Mouse (Mus musculus) midbrain, embryonic 14.5 days (tissue): ENCODE results near the gene Bid. TPM values are rescaled to one million over a fixed set of nuclear protein-coding genes. Genes with fewer than 3 reads are reported as not detected.

ENCODE experiments used
- ATAC-seq: fragments of 200-750 bp; cut with Nextera tagmentation; 2 replicates; pipeline ENCODE4 v1.8.0; 2017; ENCODE audit warnings: moderate number of reproducible peaks, moderate library complexity; ENCODE audit not compliant: low FRiP score, low TSS enrichment
- DNase-seq: peaks from one replicate; pipeline ENCODE4 v3.0.0-alpha.2; 2015
- H3K27ac ChIP-seq: fragments of 300-500 bp; sonication (generic); replicated peaks from 2 replicates; pipeline ENCODE4 v1.5.1; 2014; ENCODE audit warnings: mild to moderate bottlenecking, low read depth, low read length, moderate library complexity
- H3K27me3 ChIP-seq: fragments of 300-500 bp; sonication (generic); 2 replicates; pipeline ENCODE4 v1.6.1; 2014; ENCODE audit warnings: low read length, control low read depth, mixed read lengths; ENCODE audit not compliant: control insufficient read depth, insufficient read depth
- H3K36me3 ChIP-seq: fragments of 300-500 bp; sonication (generic); 2 replicates; pipeline ENCODE4 v1.6.1; 2014; ENCODE audit warnings: low read length, control low read depth; ENCODE audit not compliant: control insufficient read depth, insufficient read depth
- H3K4me1 ChIP-seq: fragments of 300-500 bp; sonication (generic); 2 replicates; pipeline ENCODE4 v1.6.1; 2014; ENCODE audit warnings: mild to moderate bottlenecking, antibody characterized with exemption, low read length, control low read depth; ENCODE audit not compliant: control insufficient read depth, insufficient read depth
- H3K4me2 ChIP-seq: fragments of 300-500 bp; sonication (generic); 2 replicates; pipeline ENCODE4 v1.6.1; 2014; ENCODE audit warnings: mild to moderate bottlenecking, low read length, moderate library complexity
- H3K4me3 ChIP-seq: fragments of 300-500 bp; sonication (generic); replicated peaks from 2 replicates; pipeline ENCODE4 v1.5.1; 2014; ENCODE audit warnings: low read depth, low read length
- H3K9ac ChIP-seq: fragments of 300-500 bp; sonication (generic); replicated peaks from 2 replicates; pipeline ENCODE4 v1.6.1; 2014; ENCODE audit warnings: mild to moderate bottlenecking, low read length, moderate library complexity
- H3K9me3 ChIP-seq: fragments of 300-500 bp; sonication (generic); 2 replicates; pipeline ENCODE4 v1.6.1; 2016; ENCODE audit warnings: low read length, control low read depth, mixed read lengths; ENCODE audit not compliant: control insufficient read depth
- WGBS: fragments of 180-500 bp; shearing (Covaris S2); extraction: QIAGEN DNeasy Blood & Tissue Kit; methylation state at CpG from one replicate; pipeline ENCODE4 v1.1.7; 2014; 5-methylcytosine and 5-hydroxymethylcytosine counted together
- polyA plus RNA-seq: library from polyadenylated mRNA; unstranded; fragments of >200 nt; fragmentation: Nextera tagmentation; extraction: Ambion mirVana; gene quantifications from 2 replicates; pipeline ENCODE4 v1.2.1, GENCODE M21; 2014

Gene Bid
- 41.7 and 46.4 TPM in 2 replicates for polyA plus RNA-seq

DNA sequence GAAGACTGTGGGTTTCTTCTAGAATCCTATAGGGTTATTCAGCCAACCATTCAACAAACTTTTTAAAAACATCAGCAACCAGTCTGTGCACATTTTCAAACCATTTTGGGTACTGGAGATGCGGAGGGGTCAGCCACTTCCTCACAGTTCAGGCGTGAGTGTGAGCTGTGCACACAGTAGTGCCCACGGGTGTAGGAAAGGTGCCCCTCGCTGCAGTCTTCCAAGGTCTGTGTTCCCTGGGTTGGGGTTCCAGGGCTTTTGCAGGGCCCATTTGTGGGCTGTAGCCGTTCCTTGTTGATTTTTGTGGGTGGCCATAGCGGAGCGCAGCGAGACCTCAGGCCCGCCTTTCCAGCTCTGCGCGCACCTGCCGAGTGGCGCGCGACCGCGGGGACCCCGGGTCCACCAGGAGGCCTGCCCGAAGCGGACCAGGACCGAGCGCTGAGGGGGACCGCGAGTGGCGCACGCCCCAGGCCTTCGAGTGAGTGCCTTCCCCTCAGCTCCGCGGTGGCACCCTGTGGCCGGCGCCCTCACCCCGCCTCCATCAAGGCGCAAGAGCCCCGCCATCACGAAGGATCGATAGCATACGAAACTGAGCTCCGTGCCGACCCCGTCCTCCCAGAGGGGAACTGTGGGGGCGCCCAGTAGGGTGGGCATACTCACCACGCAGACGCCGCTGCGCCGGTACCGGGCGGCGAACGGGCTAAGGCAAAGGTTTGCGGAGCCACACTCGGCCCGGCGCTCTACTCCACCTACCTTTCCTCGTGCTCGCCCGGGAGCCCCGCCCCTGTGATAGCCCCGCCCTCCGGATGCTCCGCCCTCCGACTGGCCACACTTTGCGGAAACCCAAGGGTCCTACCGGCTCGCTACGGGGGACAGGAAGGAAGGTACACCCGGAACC, at the start of gene Bid:
Gene Bid, minus strand, starts transcription at position 780 of the 898 bp plus-strand sequence.
- DNase-seq (peak; percentile 85), ATAC-seq (peak; percentile 90)
- Histone ChIP-seq H3K27ac (0 out of 2 replicates have a peak within 1 kb of the TSS, but pooled peaks have one; percentile 20), H3K9ac (peak within 1 kb of the TSS; percentile 76), H3K36me3 (no peaks in the 10 kb centered on the region), H3K4me3 (peak within 1 kb of the TSS; percentile 60), H3K4me2 (peak within 1 kb of the TSS; percentile 90), H3K9me3 (no peaks in the 10 kb centered on the region), H3K27me3 (no peaks in the 10 kb centered on the region), H3K4me1 (peaks cover 4% of the 10 kb centered on the region)
- 1% methylated on average over 67 of the region's 67 CpGs for WGBS

DNA sequence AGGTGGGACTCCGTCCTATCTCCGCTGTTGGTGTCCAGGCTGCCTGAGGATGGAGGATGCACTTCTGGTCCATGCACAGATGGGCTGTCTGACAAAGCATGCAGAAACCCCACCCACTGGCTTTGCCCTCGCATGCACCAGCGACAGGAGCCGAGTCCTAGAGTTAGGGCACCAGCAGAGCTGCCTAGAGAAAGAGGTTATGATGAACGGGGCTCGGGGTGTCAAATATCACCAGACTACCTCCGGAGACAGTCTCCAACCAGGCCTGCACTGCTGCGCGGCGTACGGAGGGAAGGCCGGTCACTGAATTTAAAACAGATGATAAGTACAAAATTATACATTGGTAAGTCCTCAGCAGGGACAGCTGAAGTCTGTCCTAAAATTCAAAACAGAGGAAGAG, 49.2 kb upstream of the Bid start:
- WGBS, result 82% methylated on average over 13 of the region's 13 CpGs
- H3K36me3 ChIP-seq, result peaks cover 31% of the 10 kb centered on the region
- no peak overlapping the region for H3K9ac ChIP-seq
- DNase-seq, result no peak
- no peak overlapping the region for H3K4me3 ChIP-seq
- H3K27ac ChIP-seq, result no peak overlapping the region
- no peaks in the 10 kb centered on the region for H3K27me3 ChIP-seq
- H3K9me3 ChIP-seq, result no peaks in the 10 kb centered on the region
- no peak overlapping the region for H3K4me2 ChIP-seq
- no peak for ATAC-seq
- H3K4me1 ChIP-seq, result no peaks in the 10 kb centered on the region

DNA sequence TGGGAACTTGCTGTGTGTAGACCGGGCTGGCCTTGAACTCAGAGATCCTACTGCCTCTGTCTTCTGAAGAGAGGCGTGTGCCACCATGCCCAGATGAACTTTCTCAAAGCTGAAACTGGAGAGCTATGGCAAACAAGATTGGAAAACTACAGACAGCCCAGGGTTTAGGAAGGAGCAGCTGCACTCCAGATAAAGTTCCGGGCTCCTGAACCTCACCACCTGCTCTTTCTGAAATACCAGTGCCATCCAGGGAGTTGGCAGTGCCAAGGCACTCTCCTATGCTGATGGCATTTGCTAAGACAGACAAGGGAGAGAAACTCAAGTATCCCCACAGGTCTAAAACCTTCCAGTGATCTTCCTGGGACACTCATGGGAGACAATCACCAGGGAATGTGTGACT, 47.5 kb upstream of the Bid start:
- Histone ChIP-seq H3K36me3 (peaks cover 32% of the 10 kb centered on the region), H3K9ac (no peak overlapping the region), H3K27me3 (no peaks in the 10 kb centered on the region), H3K4me3 (no peak overlapping the region), H3K4me2 (no peak overlapping the region), H3K4me1 (no peaks in the 10 kb centered on the region), H3K9me3 (no peaks in the 10 kb centered on the region), H3K27ac (no peak overlapping the region)
- DNase-seq (no peak), ATAC-seq (no peak)
- 96% methylated on average over 3 of the region's 3 CpGs for WGBS

DNA sequence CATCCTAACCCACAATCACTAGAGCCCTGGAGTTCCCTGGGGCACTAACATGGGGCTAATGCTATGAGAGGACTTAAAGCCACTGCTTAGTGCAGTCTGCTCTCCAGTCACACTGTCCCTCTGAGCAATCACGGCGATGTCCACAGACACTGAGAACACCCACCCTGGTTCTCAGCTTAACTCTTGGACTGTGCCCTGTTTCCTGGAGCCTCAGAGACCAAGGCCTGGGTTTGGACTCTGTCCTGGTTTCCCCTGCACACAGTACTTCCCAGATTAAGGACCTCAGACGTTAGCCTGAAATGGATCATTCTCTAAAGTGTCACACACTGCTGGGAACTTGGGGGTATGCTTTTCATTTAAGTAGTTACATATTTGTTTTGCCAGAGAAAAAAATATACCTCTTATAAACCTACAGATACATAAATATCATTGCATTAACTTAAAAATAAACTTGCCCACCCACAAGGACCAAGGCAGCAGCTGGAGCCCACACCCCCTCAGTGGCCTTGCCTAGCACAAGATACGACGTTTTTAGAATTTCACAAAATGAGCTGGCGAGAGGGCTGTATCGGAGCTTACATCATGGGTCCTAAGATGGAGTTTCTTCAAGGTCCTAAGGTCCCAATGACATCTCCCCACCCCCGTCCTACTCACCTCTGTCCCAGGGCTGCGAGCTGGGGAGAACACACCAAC, 43.8 kb upstream of the Bid start:
- DNase-seq (no peak), ATAC-seq (no peak)
- WGBS, result 88% methylated on average over 9 of the region's 9 CpGs
- no peaks in the 10 kb centered on the region for H3K9me3 ChIP-seq
- H3K27me3 ChIP-seq, result no peaks in the 10 kb centered on the region
- no peak overlapping the region for H3K27ac ChIP-seq
- H3K4me2 ChIP-seq, result no peak overlapping the region
- H3K36me3 ChIP-seq, result peaks cover 63% of the 10 kb centered on the region
- no peak overlapping the region for H3K9ac ChIP-seq
- H3K4me1 ChIP-seq, result no peaks in the 10 kb centered on the region
- H3K4me3 ChIP-seq, result no peak overlapping the region

DNA sequence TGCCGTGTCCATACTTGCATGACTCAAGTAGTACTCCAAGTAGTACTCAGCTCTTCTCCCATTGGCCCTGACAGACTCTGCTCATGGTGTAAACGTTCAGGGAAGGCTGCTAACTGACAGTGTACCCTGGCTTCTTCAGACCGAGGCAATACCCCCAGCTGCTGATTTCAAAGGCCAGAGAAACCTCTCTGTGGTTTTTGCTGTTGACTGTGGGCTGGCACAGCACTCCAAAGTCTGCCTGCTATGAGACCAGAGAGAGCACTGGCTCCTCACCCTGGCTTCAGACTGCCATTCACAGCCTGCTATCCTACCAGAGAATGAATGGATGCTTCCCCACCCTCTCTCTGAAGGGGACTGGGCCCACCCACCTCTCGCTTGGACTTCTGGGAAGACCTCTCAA, 40.7 kb upstream of the Bid start:
- ATAC-seq (no peak), DNase-seq (no peak)
- 94% methylated on average over 4 of the region's 4 CpGs for WGBS
- H3K27me3 ChIP-seq, result no peaks in the 10 kb centered on the region
- H3K4me3 ChIP-seq, result no peak overlapping the region
- peaks cover 79% of the 10 kb centered on the region for H3K36me3 ChIP-seq
- H3K27ac ChIP-seq, result no peak overlapping the region
- H3K9ac ChIP-seq, result no peak overlapping the region
- no peak overlapping the region for H3K4me2 ChIP-seq
- H3K9me3 ChIP-seq, result no peaks in the 10 kb centered on the region
- H3K4me1 ChIP-seq, result no peaks in the 10 kb centered on the region

DNA sequence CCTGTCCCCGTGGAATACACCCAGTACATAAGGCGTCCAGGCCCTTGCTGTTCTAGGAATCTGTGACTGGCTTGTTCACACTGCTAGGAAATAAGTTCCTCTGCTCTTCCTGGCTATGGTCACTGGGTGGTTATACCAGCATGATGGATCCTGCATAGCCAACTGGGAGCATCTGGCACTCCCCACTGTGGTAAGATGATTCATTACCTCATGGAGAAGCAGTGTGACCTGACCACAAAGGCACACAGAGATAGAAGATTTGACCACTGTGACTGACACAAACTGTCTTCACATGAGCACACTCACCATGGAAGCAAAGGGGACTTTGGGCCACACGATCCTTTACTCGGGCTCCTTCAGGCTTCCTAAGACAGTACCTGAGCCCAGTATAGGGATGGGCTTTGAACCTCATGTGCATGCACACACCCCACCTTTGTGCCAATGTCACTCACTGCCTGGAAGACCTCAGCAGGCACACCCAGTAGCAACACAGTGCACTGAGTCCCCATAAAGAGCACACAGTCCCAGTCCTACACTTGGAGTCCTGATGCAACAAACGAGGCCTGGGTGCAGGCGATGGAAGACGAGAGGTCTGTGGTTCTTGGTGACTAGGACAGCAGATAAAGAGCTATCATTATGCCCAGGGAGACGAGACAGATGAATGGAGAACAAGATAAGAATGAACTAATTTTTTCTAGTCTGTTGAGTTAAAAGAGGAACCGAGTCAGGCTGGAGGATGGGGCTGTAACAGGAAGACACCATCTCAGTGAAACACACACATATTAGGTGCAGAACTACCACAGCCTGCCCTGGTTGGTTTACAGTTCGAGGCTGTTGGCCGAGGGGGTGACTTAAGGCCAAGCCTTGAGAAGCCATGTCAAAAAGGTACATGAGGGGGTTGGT, 39.9 kb upstream of the Bid start:
- no peaks in the 10 kb centered on the region for H3K4me1 ChIP-seq
- no peak overlapping the region for H3K4me2 ChIP-seq
- H3K9ac ChIP-seq, result no peak overlapping the region
- no peaks in the 10 kb centered on the region for H3K9me3 ChIP-seq
- H3K27me3 ChIP-seq, result no peaks in the 10 kb centered on the region
- ATAC-seq (no peak), DNase-seq (no peak)
- H3K36me3 ChIP-seq, result peaks cover 79% of the 10 kb centered on the region
- WGBS, result 92% methylated on average over 11 of the region's 11 CpGs
- no peak overlapping the region for H3K4me3 ChIP-seq
- H3K27ac ChIP-seq, result no peak overlapping the region

DNA sequence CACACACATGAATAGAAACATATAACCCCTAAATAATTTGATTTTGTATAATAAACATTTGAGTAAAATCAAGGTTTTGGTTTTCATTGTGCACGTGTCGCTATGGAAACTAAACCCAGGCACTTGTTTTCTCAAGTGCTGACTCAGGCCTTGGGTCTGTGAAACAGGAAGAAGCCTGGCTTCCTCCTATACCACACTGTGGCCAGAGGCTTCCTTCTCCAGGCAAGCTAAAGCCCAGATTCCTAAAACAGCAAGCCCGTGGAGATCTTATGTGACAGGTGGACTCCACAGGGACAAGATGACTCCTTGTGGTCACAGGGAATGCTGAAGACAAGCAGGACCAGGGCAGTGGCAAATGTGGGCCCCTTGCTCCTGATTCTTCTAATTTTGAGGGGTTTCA, 38.6 kb upstream of the Bid start:
- 88% methylated on average over 3 of the region's 3 CpGs for WGBS
- Histone ChIP-seq H3K27me3 (no peaks in the 10 kb centered on the region), H3K9ac (no peak overlapping the region), H3K27ac (no peak overlapping the region), H3K4me2 (no peak overlapping the region), H3K9me3 (no peaks in the 10 kb centered on the region), H3K4me1 (no peaks in the 10 kb centered on the region), H3K36me3 (peaks cover 79% of the 10 kb centered on the region), H3K4me3 (no peak overlapping the region)
- no peak for ATAC-seq
- DNase-seq, result no peak

DNA sequence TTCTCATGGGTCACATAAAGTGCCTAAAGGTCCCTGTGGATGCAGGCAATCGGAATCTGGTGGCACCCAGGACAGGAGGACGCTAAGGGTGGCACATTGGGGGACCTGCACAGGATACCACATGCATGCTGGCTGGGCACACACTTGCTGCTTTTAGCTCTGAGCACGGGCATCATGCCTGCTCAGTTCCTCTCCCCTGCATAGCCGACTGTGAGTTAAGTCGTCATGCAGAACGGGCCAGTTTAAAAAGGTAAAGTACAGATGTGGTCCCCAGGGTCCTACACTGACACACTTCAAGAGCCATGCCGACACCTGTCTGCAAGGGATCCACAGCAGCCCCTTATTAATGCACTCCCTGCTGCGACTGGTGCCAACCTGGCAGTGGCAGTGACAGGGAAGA, 37.6 kb upstream of the Bid start:
- no peak overlapping the region for H3K4me3 ChIP-seq
- H3K4me1 ChIP-seq, result no peaks in the 10 kb centered on the region
- no peak overlapping the region for H3K9ac ChIP-seq
- H3K9me3 ChIP-seq, result no peaks in the 10 kb centered on the region
- DNase-seq (no peak), ATAC-seq (no peak)
- peaks cover 79% of the 10 kb centered on the region for H3K36me3 ChIP-seq
- no peak overlapping the region for H3K4me2 ChIP-seq
- 92% methylated on average over 8 of the region's 8 CpGs for WGBS
- H3K27me3 ChIP-seq, result no peaks in the 10 kb centered on the region
- no peak overlapping the region for H3K27ac ChIP-seq
